Mouse (Mus musculus) adrenal gland (tissue): ENCODE data around the gene Traf3.

Source experiments
- intact Hi-C: fragments of 180-260 bp; cut with DNase I; formaldehyde crosslinking; loops from one replicate; pipeline ENCODE4 v1.15.1; 2025

Traf3 gene

GRCm38 (mm10) chr12:111249095-111249494 is 82.9 kb downstream of the Traf3 start:
- intact Hi-C loops = no loop called here

GRCm38 (mm10) chr12:111250116-111250515 is 83.9 kb downstream of the Traf3 start:
- intact Hi-C loops = no loop called here

- intact Hi-C loops = no loop called here
Measured at GRCm38 (mm10) chr12:111251227-111251626, 85.1 kb downstream of the Traf3 start.

- intact Hi-C loops = no loop called here
Measured at GRCm38 (mm10) chr12:111263650-111264049, 97.5 kb downstream of the Traf3 start.

- intact Hi-C loops = no loop called here
Measured at GRCm38 (mm10) chr12:111265212-111265611, 99.0 kb downstream of the Traf3 start.

- intact Hi-C loops = no loop called here
Measured at GRCm38 (mm10) chr12:111266592-111266991, 100.4 kb downstream of the Traf3 start.

- intact Hi-C loops = no loop called here
Measured at GRCm38 (mm10) chr12:111267673-111268325, 101.6 kb downstream of the Traf3 start.

- intact Hi-C loops = loop anchor here (5.0 kb wide), 1 partner anchor 142 kb away; no protein-coding TSS in a partner anchor
Measured at GRCm38 (mm10) chr12:111270629-111271277, 104.6 kb downstream of the Traf3 start, which contains the start of gene Amn. Gene Amn, plus strand, starts transcription at chr12:111271095.

GRCm38 (mm10) chr12:111271406-111271805 is 105.2 kb downstream of the Traf3 start:
- intact Hi-C loops = loop anchor here (5.0 kb wide), 1 partner anchor 141 kb away; no protein-coding TSS in a partner anchor

- intact Hi-C loops = loop anchor here (5.0 kb wide), 1 partner anchor 140 kb away; no protein-coding TSS in a partner anchor
Measured at GRCm38 (mm10) chr12:111271966-111272365, 105.8 kb downstream of the Traf3 start.

- intact Hi-C loops = loop anchor here (5.0 kb wide), 1 partner anchor 140 kb away; no protein-coding TSS in a partner anchor
Measured at GRCm38 (mm10) chr12:111272420-111272819, 106.2 kb downstream of the Traf3 start.

- intact Hi-C loops = loop anchor here (5.0 kb wide), 1 partner anchor 138 kb away; no protein-coding TSS in a partner anchor
Measured at GRCm38 (mm10) chr12:111274006-111274405, 107.8 kb downstream of the Traf3 start.

- intact Hi-C loops = loop anchor here (5.0 kb wide), 1 partner anchor 138 kb away; no protein-coding TSS in a partner anchor
Measured at GRCm38 (mm10) chr12:111274447-111275149, 108.4 kb downstream of the Traf3 start.

- intact Hi-C loops = no loop called here
Measured at GRCm38 (mm10) chr12:111275150-111275841, 109.1 kb downstream of the Traf3 start.

- intact Hi-C loops = no loop called here
Measured at GRCm38 (mm10) chr12:111276371-111276770, 110.2 kb downstream of the Traf3 start.

- intact Hi-C loops = no loop called here
Measured at GRCm38 (mm10) chr12:111283573-111283972, 117.4 kb downstream of the Traf3 start.

GRCm38 (mm10) chr12:111284532-111284931 is 118.4 kb downstream of the Traf3 start:
- intact Hi-C loops = no loop called here

- intact Hi-C loops = no loop called here
Measured at GRCm38 (mm10) chr12:111293025-111293424, 126.9 kb downstream of the Traf3 start.

- intact Hi-C loops = no loop called here
Measured at GRCm38 (mm10) chr12:111301322-111302017, 135.3 kb downstream of the Traf3 start.

- intact Hi-C loops = no loop called here
Measured at GRCm38 (mm10) chr12:111302018-111302345, 135.8 kb downstream of the Traf3 start.
